Mouse (Mus musculus): Measurements from ENCODE around the gene Pde4d.

Gene Pde4d

GRCm38 (mm10) chr13:109802201-109802600 lies 1352.5 kb downstream of the Pde4d start:
- no peak for DNase-seq

- no peak for DNase-seq
These were observed 1356.6 kb downstream of the Pde4d start for GRCm38 (mm10) chr13:109806193-109806966.

DNA sequence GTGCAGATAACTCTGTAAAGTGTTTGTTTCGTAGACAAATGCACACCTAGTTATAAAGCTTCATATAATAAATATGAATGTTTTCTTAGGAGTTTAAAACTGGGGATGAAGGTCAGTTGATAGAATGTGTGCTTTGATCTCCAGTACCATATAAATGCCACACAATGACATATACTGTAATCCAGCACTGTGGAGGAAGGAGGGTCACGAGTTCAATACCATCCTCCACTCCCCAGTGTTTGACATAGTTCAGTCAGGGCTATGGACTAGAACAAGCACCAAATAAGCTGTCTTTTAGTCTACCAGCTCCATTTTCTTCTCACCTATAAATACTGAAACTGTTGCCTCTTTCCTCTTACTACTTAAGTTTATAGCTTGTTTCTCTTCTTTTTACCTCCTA lies 1357.3 kb downstream of the Pde4d start:
- no peak for DNase-seq

DNA sequence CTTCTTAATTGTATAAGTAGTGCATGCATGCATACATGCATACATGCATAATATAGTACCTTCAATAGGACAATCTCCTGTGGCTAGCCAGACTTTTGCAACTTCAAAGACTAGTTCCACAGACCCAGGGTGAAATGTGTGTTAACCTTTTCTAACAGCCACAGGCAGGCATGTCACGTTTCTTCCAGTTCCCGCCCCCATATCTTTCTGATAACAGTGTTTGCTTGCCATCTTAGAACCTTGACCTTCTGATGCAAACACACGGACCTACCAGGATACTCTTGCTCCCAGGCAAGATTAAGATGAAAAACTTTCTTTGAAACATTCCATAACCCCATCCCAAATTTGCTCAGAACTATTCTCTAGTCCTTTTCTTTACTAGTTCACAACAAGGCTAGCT lies 1357.7 kb downstream of the Pde4d start:
- no peak for DNase-seq

DNA sequence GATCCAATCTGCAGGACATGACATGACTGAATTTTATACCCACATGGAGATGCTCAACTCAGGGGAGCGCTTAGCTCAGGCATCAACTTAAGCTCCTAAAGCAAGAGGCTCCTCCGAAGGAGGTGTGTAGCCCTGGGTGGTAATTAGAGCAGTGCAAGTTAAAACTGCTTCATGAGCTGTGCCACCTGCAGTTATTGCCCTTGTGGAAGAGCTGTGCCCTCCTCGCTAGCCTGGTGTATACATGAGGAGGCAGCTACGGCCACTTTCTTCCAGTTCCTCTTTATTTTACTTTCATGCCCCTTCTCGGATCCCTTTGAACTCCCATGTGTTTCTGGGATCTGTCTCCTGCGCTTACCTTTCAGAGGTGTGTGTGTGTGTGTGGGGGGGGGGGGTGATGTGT lies 1358.3 kb downstream of the Pde4d start:
- no peak for DNase-seq

- no peak for DNase-seq
These were observed 1359.2 kb downstream of the Pde4d start for GRCm38 (mm10) chr13:109808946-109809345.

DNA sequence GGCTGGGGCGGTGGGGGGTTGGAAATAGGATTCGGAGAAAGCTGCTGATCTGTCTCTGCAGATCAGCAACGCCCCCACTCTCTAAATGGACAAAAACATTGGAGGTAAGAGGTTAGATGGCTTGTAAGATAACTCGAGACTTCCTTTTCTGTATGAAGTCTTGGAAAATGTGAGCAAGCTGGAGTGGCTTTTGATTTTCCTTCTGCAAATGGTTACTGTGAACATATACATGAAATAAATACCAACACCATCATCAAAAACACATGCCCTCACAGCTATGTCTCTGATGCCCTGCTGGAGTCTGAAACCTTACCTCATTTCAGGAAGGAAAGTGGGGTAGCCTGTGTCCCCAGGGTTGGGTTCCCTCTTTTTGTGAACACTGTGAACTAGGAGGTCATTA lies 1359.9 kb downstream of the Pde4d start:
- no peak for DNase-seq

GRCm38 (mm10) chr13:109813924-109814323 lies 1364.2 kb downstream of the Pde4d start:
- DNase-seq: no peak

DNA sequence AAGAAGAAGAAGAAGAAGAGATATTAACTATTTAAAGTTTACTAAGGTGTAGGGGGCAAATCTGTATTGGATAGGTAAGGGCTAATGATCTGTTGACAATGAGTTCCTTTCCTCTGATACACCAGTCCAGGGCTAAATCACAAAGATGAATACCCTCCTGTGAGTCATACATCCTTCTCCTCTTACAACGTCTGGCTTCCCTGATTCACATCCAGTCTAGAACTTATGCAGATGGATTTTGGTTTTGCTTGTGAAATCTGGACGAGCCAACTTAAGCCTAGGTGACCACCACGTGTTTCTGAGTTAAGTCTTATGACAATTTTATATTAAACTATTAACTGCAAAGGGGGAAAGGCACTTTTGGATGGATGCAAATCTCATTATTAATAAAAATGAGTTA lies 1369.3 kb downstream of the Pde4d start:
- no peak for DNase-seq

GRCm38 (mm10) chr13:109820141-109820540 lies 1370.4 kb downstream of the Pde4d start:
- no peak for DNase-seq

DNA sequence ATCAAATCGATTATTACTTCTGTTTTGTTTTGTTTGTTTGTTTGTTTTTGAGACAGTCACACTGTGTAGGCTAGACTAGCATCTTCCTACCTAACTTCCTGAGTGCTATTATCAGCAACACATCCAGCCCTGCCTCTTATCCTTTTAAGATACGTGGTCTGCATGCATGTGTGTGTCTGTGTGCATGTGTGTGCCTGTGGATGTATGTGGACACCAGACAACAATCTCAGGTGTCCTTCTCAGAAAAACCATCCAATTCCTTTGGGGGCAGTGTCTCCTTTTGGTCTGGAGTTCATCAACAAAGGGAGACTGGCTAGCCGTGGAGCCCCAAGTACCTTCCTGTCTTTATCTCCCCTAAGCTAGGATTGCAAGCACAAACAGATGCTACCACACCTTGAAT lies 1371.1 kb downstream of the Pde4d start:
- DNase-seq: no peak

DNA sequence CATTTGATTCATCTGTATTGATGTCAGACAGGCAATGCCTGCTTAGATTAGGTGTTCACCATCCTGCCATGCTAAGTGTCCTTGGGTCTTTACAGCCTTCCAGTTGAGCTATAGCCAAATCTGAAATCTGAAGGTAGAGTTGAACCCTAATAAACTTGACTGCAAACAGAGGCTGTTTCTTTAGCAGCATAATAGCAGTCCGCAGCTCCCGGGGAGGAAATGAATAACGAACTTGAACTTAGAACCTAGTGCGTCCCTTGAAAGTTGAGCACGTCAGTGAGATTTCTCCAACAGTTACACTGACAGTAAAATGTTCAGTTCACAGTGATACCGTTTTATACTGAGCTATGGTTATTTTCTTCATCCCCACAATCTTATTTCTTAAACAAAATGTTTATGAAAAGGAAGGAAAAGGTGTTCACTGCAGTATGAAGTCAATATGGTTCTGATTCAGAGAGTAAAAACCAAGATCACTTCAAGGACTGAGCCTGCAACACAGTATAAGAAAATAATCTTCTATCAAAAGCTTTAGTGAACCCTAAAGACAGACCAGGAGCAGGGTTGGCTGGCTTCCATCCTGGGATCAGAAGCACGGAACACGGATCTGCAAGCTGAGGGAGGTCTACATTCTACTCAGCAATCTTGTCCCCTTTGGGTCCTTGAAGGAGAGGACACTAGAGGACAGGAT lies 1372.1 kb downstream of the Pde4d start:
- DNase-seq: peak in 1 of 2 experiments; percentile 14

DNA sequence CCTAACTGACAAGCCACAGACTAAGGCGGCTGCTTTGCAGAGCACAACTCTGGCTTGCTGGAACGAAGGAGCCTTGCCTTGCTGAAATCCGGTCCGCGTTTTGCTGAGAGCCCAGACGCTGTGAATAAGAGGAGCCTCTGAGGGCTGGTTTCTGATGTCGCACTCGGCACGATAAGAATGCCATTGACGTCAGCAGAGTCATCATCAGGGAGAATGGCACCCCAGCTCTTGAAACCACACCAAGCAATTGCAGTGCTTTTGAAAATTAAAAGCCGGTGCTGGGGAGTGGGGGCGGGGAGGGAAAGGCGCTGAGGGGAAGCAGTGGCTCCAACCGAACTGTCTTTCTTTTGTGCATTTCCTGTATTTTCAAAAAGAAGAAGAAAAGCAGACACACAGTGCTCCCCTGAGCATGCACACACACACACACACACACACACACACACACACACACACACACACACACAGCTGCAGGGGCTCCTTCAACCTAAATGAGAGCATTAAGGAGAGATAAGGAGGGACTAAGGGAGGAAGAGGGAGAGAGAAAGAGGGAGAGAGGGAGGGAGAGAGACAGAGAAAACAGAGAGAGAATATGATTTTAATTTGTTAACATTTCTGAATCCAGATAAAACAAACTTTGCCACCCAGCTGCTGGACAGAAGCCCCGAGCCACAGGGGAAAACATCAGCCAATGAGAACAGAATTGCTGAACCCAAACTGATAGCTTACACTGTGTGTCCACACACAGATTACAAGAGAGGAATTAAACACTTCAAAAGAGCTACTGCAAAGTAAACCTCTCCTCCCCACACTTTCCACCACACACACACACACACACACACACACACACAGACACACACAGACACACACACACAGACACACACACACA lies 1372.9 kb downstream of the Pde4d start:
- peak; percentile 94 for DNase-seq

DNA sequence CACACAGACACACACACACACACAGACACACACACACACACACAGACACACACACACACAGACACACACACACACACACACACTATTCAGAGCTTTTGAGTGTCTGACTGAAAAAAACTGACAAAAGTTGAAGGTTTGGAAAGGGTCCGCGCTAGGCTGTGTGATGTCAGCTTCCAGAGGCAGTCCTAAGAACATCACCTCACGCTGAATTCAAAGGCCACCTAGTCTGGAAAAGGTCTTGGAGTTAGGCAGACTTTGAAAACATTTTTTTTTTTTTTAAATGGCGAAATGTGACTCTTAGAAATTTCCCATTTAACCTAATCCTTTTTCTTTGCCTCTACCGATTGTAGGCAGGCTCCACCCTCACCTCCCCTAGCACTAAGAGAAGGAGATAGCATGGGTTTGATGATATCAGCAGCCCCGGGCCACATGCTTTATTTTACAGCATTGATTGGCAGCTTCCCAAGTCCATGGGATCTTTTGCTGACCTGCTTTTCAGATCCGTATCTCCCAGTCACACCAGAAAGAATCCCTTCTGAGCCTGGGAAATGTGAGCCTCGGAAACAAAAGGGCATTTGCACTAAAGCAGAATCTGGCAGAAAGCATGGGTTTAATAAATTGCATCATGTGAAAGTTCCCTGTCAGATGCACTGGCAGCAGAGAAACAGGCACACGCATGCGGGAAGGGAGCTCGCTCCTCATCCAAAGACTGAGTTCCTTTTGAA lies 1373.7 kb downstream of the Pde4d start:
- DNase-seq: peak; percentile 59 to 71

GRCm38 (mm10) chr13:109825891-109826290 lies 1376.1 kb downstream of the Pde4d start:
- no peak for DNase-seq

- no peak for DNase-seq
These were observed 1377.6 kb downstream of the Pde4d start for GRCm38 (mm10) chr13:109827341-109827740.

GRCm38 (mm10) chr13:109827909-109828308 lies 1378.2 kb downstream of the Pde4d start:
- DNase-seq: no peak

DNA sequence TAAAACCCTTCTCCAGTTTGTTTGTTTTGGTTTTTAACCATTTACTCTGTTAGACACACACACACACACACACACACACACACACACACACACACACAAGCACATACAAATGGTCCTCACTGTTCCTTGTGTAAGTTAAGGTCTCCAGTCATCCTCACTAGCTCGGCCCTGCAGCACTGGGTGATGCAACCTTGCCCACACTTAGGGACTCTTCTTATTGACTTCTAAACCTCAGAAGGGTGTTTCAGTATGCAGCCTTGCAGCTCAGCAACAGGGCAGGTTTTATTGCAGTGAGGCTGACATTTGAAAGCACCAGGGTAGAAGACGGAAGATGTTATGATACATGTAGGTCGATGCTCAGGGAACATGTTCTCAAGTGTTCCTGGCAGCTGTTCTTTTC lies 1379.7 kb downstream of the Pde4d start:
- DNase-seq: no peak

DNA sequence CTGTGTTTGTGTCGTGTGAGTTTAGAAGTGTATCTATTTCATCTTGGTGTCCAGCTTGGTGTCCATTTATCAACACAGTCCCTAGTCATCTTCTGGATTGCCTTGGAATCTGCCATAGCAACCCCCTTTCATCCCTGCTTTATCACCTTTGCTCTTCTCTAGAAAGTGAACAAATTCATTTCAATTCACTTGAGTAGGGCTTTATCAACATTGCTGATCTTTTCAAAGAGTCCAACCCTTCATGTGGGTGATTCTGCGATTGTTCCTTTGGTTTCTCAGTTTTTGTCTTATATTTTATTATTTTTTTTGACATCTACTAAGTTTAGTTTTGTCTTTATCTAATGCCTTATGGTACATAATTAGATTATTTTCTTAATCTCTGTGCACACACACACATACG lies 1385.2 kb downstream of the Pde4d start:
- DNase-seq: no peak

GRCm38 (mm10) chr13:109837453-109837852 lies 1387.7 kb downstream of the Pde4d start:
- DNase-seq: peak; percentile 22 to 29

- no peak for DNase-seq
These were observed 1388.2 kb downstream of the Pde4d start for GRCm38 (mm10) chr13:109837921-109838320.

DNA sequence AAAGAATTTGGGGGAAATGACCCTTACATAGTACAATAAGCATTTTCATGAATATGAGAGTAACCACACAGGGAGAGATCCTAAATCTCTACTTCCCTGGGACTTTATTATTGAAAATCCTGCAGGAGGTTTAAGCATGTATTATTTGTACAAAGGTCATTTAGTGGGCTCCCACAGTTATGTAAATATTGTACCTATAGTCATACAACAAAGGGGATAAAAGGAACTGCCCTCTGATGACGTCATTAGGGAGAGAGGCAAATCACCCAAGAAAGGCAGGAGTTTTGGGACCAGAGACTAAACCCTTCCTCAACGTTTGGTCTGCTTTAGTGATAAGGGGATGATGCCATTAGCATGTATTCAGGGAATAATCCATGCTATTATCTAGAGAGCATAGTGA lies 1390.5 kb downstream of the Pde4d start:
- DNase-seq: no peak

All from cerebellum, postnatal 14 days (tissue).